Mouse (Mus musculus) 3T3-L1 (cell line): ENCODE data around the gene Phf21b.
A peak's percentile ranks its signal among the peaks of the same experiment; 100 is the strongest.

Source experiments
- DNase-seq: peaks from one replicate; pipeline ENCODE4 v3.0.0-alpha.2; 2015; ENCODE audit warnings: low read depth, low spot score

Gene Phf21b

GRCm38 (mm10) chr15:84846216-84846615 lies 9.6 kb downstream of the Phf21b start:
- DNase-seq: no peak

- no peak for DNase-seq
Measured at GRCm38 (mm10) chr15:84844831-84845230, 11.0 kb downstream of the Phf21b start.

DNA sequence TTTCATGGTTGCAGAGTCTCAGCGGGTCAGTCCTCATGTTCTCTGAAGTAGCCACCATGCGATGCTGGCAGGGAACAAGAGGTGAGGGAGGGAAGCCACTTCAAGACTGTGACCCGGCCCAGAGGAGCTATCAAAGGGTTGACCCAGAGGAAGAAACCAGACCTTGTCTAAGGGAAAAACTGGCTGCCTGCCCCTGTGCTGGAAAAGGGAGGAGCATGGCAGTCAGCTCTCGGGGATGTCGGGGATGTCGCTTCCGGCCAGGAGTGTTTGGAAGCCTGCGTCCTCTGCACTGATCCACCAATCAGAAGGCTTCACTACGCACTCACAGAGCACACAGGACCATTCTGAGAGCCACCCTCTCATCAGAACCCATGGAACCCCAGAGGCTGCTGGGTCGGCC lies 12.8 kb downstream of the Phf21b start:
- DNase-seq: no peak

GRCm38 (mm10) chr15:84841925-84842821 lies 13.7 kb downstream of the Phf21b start:
- DNase-seq: no peak

GRCm38 (mm10) chr15:84840560-84840959 lies 15.3 kb downstream of the Phf21b start:
- no peak for DNase-seq

GRCm38 (mm10) chr15:84839521-84839920 lies 16.3 kb downstream of the Phf21b start:
- peak; percentile 49 for DNase-seq

DNA sequence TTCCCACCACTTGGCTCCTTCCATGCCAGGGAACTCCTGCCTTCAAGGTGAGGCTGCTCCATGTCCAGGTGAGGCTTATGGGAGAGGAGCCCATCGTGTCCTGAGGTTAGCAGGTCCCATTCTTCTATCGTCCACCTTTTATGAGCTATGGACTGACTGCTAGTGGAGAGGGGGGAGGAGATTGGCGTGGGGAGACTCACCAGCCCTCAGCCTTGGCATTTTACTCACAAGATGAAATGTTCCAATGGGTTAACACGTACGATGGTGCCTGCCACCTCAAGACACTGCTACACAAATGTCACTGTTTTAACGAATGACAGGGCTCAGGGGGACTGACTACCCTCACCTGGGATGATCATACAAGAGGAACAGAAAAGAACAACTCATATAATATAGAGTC lies 18.0 kb downstream of the Phf21b start:
- DNase-seq: no peak

DNA sequence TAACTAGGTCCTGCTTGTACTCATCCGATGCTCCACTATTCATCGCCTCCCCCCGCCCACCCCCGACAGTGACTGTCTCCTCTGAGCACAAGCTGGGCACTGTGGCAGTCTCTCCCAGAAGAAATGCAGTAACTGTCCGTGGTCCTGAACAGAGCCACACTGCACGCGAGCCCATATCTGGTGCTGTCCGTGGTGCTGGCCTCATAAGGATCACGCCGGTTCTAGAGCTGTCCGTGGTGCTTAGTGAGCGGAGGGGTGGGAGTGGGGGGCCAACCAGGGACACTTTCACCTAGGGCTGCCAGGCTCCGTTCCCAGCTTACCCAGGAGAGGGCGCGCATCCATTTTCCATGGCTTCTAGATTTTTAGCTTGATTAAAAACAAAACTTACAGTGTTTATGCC lies 26.4 kb downstream of the Phf21b start:
- DNase-seq: peak; percentile 89

GRCm38 (mm10) chr15:84828603-84829002 lies 27.2 kb downstream of the Phf21b start:
- DNase-seq: no peak

- no peak for DNase-seq
Measured at GRCm38 (mm10) chr15:84823086-84823485, 32.8 kb downstream of the Phf21b start.

- no peak for DNase-seq
Measured at GRCm38 (mm10) chr15:84820811-84821210, 35.0 kb downstream of the Phf21b start.

- DNase-seq: no peak
Measured at GRCm38 (mm10) chr15:84818284-84818683, 37.6 kb downstream of the Phf21b start.

DNA sequence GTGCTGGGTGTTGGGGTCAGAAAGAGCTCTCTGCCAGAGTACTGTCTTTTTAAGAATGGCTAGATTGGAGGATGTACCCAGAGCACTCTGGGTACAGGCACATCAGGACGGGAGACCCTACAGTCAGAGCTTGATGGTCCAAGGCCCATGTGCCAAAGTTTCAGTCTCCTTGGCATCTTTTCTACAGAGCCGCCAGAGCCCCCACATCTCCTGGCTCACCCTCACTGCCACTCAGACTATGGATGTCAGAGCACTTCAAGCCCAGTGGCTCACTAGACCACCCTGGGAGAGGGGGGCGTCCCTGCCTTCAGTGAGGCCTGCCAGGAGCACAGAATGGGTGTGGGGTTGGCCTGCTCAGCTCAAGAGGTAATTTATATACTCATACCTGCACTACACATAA lies 38.3 kb downstream of the Phf21b start:
- DNase-seq: no peak

- DNase-seq: no peak
Measured at GRCm38 (mm10) chr15:84815171-84815570, 40.7 kb downstream of the Phf21b start.

DNA sequence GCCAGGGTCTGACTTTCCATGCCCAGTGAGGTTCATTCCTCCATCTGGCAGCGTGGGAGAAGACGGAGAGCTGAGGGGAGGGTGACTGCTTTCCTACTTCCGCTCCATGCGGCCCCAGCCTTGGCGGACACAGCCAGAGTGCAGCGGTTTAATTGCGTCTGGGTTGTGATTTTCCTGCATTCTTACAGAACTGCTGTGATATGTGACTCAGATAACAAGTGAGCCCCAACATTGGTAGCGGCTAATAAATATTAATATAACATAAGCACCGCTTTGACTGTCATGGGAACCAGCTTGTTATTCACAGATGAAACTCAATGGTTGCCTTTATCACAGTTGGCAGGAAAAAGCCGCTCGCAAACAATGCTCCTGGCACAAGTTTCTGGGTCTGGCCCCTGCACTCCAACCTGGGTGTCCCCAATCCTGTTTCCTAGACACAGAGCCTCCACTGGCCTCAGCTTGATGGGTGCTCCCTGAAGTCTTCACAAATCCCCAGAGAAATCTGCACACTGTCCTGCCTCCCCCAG lies 43.0 kb downstream of the Phf21b start:
- no peak for DNase-seq

GRCm38 (mm10) chr15:84811126-84811525 lies 44.7 kb downstream of the Phf21b start:
- DNase-seq: peak; percentile 13

- no peak for DNase-seq
Measured at GRCm38 (mm10) chr15:84809275-84809952, 46.4 kb downstream of the Phf21b start.

DNA sequence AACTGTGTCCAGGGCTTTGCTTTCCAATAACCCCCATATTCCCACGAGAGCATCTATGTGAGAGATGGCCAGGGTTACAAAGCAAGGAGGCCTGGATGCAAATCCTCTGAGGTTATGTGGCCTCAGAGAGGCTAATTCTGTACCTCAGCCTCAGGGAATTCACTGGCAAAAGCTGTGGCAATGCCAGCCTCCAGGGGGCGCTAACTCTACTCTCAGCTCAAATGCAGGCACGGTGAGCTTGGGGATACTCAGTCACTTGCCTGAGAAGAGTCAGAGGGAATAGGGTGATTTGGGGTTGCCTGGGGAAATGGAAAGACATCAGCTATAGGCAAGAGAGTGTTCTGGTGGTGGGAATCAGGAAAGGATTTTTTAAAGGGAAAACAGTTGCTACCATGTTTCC lies 52.2 kb downstream of the Phf21b start:
- peak; percentile 37 for DNase-seq

- no peak for DNase-seq
Measured at GRCm38 (mm10) chr15:84800132-84800531, 55.7 kb downstream of the Phf21b start.

DNA sequence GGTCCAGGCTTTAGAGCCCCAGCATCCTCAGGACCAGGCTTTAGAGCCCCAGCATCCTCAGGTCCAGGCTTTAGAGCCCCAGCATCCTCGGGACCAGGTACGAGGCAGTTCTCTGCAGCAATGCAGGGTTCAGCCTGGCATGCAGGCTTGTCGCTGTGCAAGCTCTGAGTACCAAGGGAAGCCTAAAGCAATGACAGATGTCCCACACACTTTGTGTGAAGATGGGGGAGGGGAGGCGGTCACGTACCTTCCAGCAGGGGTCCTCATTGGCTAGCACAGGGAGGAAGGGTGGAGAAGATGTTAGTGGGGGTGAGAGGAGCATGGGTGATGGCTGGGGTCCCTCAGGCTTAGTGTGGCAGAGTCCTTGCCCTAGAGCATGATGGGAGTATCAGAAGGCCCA lies 62.2 kb downstream of the Phf21b start:
- no peak for DNase-seq

DNA sequence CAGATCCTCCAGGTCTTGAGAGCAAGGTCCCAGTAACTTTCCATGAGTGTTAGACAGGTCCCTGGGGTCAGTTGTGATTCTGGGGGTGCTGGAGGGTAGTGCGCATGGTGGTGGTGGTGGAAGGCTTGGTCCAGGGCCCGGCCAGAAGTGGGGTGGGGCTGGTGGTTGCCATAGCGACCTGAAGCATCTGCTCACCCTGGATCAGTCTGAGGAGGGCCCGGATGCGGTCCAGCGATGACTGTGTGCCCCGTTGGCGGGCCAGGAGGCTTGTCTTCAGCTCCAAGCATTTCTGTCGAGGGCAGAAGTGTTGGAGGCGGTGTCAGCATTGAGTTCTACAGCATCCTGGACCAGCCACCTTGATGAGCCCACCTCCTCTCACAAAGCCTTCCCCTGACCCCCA lies 68.7 kb downstream of the Phf21b start:
- DNase-seq: no peak

- DNase-seq: no peak
Measured at GRCm38 (mm10) chr15:84784812-84785211, 71.0 kb downstream of the Phf21b start.

DNA sequence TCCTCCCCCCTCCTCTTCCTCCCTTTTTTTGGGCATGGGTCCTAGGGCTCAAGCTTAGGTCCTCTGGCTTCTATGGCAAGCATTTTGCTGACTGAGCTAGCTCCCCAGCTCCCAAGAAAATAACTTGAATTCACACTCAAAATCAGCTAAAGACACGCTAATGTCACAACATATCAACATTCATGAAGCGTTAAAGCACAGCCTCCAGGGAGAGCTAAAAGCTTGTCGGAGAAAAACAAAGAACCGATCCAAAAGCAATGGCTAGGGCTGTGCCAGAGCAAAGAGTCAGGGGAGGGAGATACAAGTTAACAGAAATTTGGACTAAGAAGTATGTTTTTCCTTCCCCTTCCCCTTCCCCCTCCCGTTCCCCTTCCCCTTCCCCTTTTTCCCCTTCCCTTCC lies 77.3 kb downstream of the Phf21b start:
- no peak for DNase-seq
